Mouse (Mus musculus) erythroblast, embryonic 14.5 days (primary cell): ENCODE results near the gene Polr2g.

Source experiments
- GATA1 ChIP-seq: IDR thresholded peaks from 2 replicates; pipeline ENCODE4 v1.6.1; 2012; ENCODE audit warnings: low read length, inconsistent platforms, mixed read lengths
- TAL1 ChIP-seq: IDR thresholded peaks from 3 replicates; pipeline ENCODE4 v1.6.1; 2012; ENCODE audit warnings: low read length, inconsistent platforms, mixed read lengths

DNA sequence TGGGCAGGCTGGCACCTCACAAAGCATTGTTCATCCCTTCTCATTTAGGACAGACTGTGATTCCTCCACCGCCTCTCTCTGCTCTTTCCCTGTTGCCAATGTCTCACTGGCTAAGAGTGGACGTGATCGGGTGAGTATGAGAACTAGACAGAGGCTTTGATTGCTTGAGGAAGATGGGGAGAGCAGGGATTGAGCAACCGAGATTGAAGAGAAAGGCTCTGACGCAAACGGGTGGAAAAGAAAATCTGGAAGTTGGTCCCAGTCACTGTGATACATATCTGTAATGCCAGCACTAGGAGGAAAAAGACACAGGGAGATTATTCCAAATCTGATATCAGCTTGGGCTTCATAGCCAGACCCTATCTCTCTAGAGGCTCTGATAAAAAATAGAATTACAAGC is 44.6 kb upstream of the Polr2g start:
- TF ChIP-seq GATA1 (no peak), TAL1 (no peak)
